Mouse (Mus musculus): ENCODE data around the gene Npas2. TPM values are rescaled to one million over a fixed set of nuclear protein-coding genes. Genes with fewer than 3 reads are reported as not detected.

Gene Npas2
- polyA plus RNA-seq (2014; fragmentation: Nextera tagmentation; extraction: Ambion mirVana), result 0.30 and 0.59 TPM in 2 replicates

DNA sequence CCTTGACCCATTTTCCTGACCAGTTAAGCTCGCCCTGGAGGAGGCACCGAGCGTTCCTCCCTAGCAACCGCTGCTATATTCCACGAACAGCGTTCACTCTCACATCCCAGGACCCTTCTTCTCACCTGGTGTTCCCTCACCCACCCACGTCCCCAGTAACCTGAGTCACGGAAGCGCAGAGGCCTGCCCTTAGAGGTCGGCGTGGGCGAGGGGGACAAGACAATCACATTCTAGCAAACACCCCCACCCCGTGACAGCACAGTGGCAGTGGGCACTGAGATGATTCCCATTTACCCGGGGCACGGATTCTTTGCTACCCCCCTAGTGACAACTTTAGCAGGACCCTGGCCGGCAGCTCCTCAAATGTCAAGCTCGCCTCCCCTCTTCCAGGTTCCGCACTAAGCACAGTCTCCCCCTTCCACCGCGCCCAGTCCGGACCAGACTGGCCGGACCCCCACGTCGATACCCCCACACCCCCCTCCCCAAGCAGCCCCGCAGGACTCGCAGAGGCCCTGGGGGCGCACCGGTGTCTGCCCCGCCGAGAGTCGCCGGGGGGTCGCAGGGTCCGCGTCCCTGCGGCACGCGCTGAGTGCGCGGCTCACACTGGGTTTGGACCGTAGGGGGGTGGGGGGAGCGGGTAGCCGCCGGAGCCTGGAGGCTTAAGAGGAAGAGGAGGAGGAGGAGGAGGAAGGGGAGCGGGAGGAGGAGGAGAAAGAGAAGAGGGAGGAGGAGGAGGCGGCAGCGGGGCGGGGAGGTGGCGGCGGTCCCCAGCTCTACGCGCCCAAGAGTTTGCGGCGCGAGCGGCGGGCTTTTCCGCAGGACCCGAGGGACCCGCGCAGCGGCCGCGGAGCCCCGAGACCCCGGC is at the start of gene Npas2:
Gene Npas2 (plus strand): TSS at position 735 of the 865 bp plus-strand sequence.
- Histone ChIP-seq H3K9ac (peak within 1 kb of the TSS; percentile 62), H3K27ac (ENCODE audit: low read depth) (no peak within 1 kb of the TSS), H3K27me3 (ENCODE audit: insufficient read depth, low read length) (peaks cover 37% of the 10 kb centered on the region), H3K36me3 (ENCODE audit: insufficient read depth) (no peaks in the 10 kb centered on the region), H3K4me3 (ENCODE audit: low read depth, low read length) (peak within 1 kb of the TSS; percentile 67), H3K4me1 (ENCODE audit: insufficient read depth) (peaks cover 8% of the 10 kb centered on the region; the same call in 1 of the 2 replicates), H3K9me3 (ENCODE audit: low read depth, low read length) (no peaks in the 10 kb centered on the region), H3K4me2 (peak within 1 kb of the TSS; percentile 99)
- WGBS, result under 1% methylated on average over 63 of the region's 66 CpGs
- TF ChIP-seq CTCF (IDR thresholded peaks at IDR 0.05; ENCODE audit: low read depth), result no peak; the same call in 1 of the 2 replicates
- ATAC-seq (ENCODE audit: insufficient read depth), result peak; percentile 50; the same call in 1 of the 2 replicates
- peak; percentile 28 for DNase-seq

DNA sequence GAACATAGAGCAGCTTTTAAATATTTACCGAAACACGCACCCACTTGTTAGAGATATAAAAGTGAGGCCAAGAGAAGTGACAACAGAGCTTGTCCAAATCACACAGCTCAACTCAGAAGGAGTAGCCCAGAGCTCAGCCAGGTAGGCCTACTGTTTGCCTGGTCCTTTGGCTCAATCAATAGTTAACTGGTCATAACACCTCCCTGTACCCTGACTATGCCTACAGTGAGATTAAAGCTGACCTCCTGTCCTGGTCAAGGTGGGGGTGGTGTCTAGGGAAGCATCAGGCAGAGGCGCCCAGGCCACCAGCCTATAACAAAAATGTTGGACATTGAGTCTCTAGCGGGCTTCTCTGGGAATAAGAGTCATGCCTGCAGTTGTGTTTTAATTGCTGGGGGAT is 36.8 kb upstream of the Npas2 start:
- no peaks in the 10 kb centered on the region for H3K9me3 ChIP-seq (ENCODE audit: low read depth, low read length)
- ATAC-seq (ENCODE audit: insufficient read depth) (no peak), DNase-seq (no peak)
- 83% methylated on average over 4 of the region's 4 CpGs for WGBS
- H3K27me3 ChIP-seq (ENCODE audit: insufficient read depth, low read length), result no peaks in the 10 kb centered on the region
- no peaks in the 10 kb centered on the region for H3K4me1 ChIP-seq (ENCODE audit: insufficient read depth)
- TF ChIP-seq CTCF (IDR thresholded peaks at IDR 0.05; ENCODE audit: low read depth), result no peak
- H3K27ac ChIP-seq (ENCODE audit: low read depth), result no peak overlapping the region
- H3K9ac ChIP-seq, result no peak overlapping the region
- no peak overlapping the region for H3K4me3 ChIP-seq (ENCODE audit: low read depth, low read length)
- no peaks in the 10 kb centered on the region for H3K36me3 ChIP-seq (ENCODE audit: insufficient read depth)
- H3K4me2 ChIP-seq, result no peak overlapping the region

DNA sequence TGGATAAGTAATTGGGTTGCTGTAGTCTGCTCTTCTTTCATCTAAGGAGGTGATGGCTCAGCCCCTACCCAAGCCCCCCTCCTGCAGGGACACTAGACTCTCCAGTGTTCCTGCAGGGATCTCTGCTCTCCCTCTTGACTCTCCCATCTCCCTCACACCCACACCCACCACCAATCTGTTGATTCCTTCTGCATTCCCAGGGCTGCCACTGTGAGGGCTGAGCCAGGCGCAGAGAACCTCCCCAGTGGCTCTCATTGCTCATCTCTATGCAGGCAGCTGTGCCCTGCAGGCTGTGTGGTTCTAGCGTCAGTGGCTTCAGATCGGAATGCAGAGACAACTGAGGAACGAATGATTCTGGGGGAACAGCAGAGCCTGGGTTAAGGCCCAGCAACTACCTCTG is 33.4 kb upstream of the Npas2 start:
- H3K4me2 ChIP-seq, result no peak overlapping the region
- H3K9ac ChIP-seq, result no peak overlapping the region
- H3K27ac ChIP-seq (ENCODE audit: low read depth), result no peak overlapping the region
- no peak for TF ChIP-seq CTCF (IDR thresholded peaks at IDR 0.05; ENCODE audit: low read depth)
- H3K4me3 ChIP-seq (ENCODE audit: low read depth, low read length), result no peak overlapping the region
- no peaks in the 10 kb centered on the region for H3K9me3 ChIP-seq (ENCODE audit: low read depth, low read length)
- no peaks in the 10 kb centered on the region for H3K36me3 ChIP-seq (ENCODE audit: insufficient read depth)
- H3K4me1 ChIP-seq (ENCODE audit: insufficient read depth), result no peaks in the 10 kb centered on the region
- ATAC-seq (ENCODE audit: insufficient read depth) (no peak), DNase-seq (no peak)
- H3K27me3 ChIP-seq (ENCODE audit: insufficient read depth, low read length), result no peaks in the 10 kb centered on the region
- WGBS, result 54% methylated on average over 4 of the region's 4 CpGs

DNA sequence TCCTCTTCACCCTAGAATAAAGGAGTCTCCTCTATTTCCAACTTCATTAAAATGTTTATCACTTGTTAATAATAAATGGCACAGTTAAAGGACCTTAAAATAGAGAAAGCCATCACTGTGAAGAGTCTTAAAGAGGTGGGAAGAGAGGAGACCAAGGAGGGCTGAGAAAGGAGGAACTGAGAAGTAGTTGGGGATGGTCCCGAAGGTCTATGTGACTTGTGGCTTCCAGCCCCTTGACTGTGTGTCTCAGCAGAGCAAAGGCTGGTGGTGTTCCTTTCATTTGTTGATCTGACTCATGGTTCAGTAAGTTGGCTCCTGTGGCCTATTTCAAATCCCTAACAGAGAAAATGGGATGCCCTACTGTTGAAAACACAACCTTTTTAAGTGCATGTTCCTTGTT is 30.5 kb upstream of the Npas2 start:
- ATAC-seq (ENCODE audit: insufficient read depth) (no peak), DNase-seq (no peak)
- H3K27ac ChIP-seq (ENCODE audit: low read depth), result no peak overlapping the region
- WGBS, result 79% methylated on average over 1 of the region's 1 CpGs
- H3K4me1 ChIP-seq (ENCODE audit: insufficient read depth), result no peaks in the 10 kb centered on the region
- H3K36me3 ChIP-seq (ENCODE audit: insufficient read depth), result no peaks in the 10 kb centered on the region
- H3K27me3 ChIP-seq (ENCODE audit: insufficient read depth, low read length), result no peaks in the 10 kb centered on the region
- H3K4me3 ChIP-seq (ENCODE audit: low read depth, low read length), result no peak overlapping the region
- H3K9me3 ChIP-seq (ENCODE audit: low read depth, low read length), result no peaks in the 10 kb centered on the region
- H3K9ac ChIP-seq, result no peak overlapping the region
- no peak for TF ChIP-seq CTCF (IDR thresholded peaks at IDR 0.05; ENCODE audit: low read depth)
- no peak overlapping the region for H3K4me2 ChIP-seq

DNA sequence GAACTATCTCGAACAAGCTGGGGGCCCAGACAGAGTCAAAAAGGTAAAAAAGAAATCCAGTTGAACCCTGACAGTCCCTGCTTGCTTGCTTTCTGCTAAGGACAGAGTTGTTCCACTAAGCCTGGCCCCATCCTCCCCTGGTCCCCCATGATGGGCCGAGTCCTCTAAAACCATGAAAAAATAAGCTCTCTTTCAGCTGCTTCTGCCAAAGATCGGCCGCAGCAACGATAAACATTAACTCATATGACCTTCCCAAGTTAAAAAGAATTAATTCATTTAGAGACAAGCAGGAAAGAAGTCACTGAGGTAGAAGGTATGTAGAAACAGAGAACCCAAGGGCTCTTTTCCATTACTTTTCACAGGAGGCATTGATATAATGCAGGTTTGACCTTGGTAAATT is 16.8 kb upstream of the Npas2 start:
- no peaks in the 10 kb centered on the region for H3K27me3 ChIP-seq (ENCODE audit: insufficient read depth, low read length)
- H3K36me3 ChIP-seq (ENCODE audit: insufficient read depth), result no peaks in the 10 kb centered on the region
- TF ChIP-seq CTCF (IDR thresholded peaks at IDR 0.05; ENCODE audit: low read depth), result no peak
- H3K9me3 ChIP-seq (ENCODE audit: low read depth, low read length), result no peaks in the 10 kb centered on the region
- WGBS, result 71% methylated on average over 5 of the region's 5 CpGs
- no peaks in the 10 kb centered on the region for H3K4me1 ChIP-seq (ENCODE audit: insufficient read depth)
- H3K4me2 ChIP-seq, result no peak overlapping the region
- H3K9ac ChIP-seq, result no peak overlapping the region
- DNase-seq (no peak), ATAC-seq (ENCODE audit: insufficient read depth) (no peak)
- H3K4me3 ChIP-seq (ENCODE audit: low read depth, low read length), result no peak overlapping the region
- no peak overlapping the region for H3K27ac ChIP-seq (ENCODE audit: low read depth)

DNA sequence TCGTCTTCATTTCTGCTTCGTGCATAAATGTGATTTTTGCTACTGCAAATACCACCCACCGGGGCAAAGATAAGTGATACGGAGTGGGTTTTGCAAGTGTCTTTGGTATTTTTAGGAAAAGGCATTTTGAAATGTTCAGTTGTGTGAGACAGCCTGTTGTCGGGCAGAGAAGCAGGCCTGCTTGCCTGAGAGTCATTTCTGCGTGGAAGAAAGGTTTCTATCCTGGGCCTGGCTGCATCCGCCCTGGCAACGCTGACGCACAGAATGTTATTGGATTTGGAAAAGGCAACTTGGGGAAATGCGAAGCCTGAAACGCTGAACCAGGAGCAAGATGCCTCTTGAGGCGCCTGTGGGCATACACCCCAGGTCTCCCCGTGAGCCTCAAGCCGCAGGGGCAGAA is 16.3 kb upstream of the Npas2 start:
- no peaks in the 10 kb centered on the region for H3K27me3 ChIP-seq (ENCODE audit: insufficient read depth, low read length)
- no peak overlapping the region for H3K9ac ChIP-seq
- TF ChIP-seq CTCF (IDR thresholded peaks at IDR 0.05; ENCODE audit: low read depth), result no peak
- ATAC-seq (ENCODE audit: insufficient read depth) (no peak), DNase-seq (no peak)
- no peak overlapping the region for H3K4me2 ChIP-seq
- H3K4me3 ChIP-seq (ENCODE audit: low read depth, low read length), result no peak overlapping the region
- no peaks in the 10 kb centered on the region for H3K9me3 ChIP-seq (ENCODE audit: low read depth, low read length)
- H3K4me1 ChIP-seq (ENCODE audit: insufficient read depth), result no peaks in the 10 kb centered on the region
- no peak overlapping the region for H3K27ac ChIP-seq (ENCODE audit: low read depth)
- WGBS, result 85% methylated on average over 14 of the region's 14 CpGs
- no peaks in the 10 kb centered on the region for H3K36me3 ChIP-seq (ENCODE audit: insufficient read depth)

DNA sequence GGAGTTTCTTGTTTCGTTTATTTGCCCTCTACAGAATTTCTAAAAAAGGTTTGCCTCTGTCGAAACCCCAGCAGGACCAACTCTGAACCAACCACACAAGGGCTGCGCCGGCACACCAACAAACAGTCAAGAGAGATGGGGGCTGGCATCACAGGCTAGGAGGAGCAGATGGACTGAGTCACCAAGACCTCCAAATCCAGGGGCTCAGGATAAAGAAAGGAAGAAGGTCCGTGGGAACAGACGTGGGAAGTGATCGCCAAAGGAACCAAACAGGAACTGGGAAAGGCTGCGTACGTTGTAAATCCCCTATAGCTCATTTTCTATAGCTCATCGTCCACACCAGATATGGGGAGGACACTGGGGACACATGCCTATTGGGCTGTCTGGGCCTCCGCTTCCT is 13.7 kb upstream of the Npas2 start:
- Histone ChIP-seq H3K4me3 (ENCODE audit: low read depth, low read length) (no peak overlapping the region), H3K9me3 (ENCODE audit: low read depth, low read length) (no peaks in the 10 kb centered on the region), H3K9ac (no peak overlapping the region), H3K27me3 (ENCODE audit: insufficient read depth, low read length) (no peaks in the 10 kb centered on the region), H3K4me1 (ENCODE audit: insufficient read depth) (no peaks in the 10 kb centered on the region), H3K36me3 (ENCODE audit: insufficient read depth) (no peaks in the 10 kb centered on the region), H3K4me2 (no peak overlapping the region), H3K27ac (ENCODE audit: low read depth) (no peak overlapping the region)
- WGBS, result 89% methylated on average over 11 of the region's 11 CpGs
- ATAC-seq (ENCODE audit: insufficient read depth) (no peak), DNase-seq (no peak)
- no peak for TF ChIP-seq CTCF (IDR thresholded peaks at IDR 0.05; ENCODE audit: low read depth)
